Mouse (Mus musculus) stomach, postnatal 0 days (tissue): Measurements from ENCODE around the gene Klhl9. TPM values are rescaled to one million over a fixed set of nuclear protein-coding genes. Genes with fewer than 3 reads are reported as not detected.
"Not testable (repeated sequence)": the region's sequence is repeated elsewhere in the genome, so short reads cannot be mapped to it uniquely, and the experiment has no call there.

ENCODE experiments used
- ATAC-seq: fragments of 200-750 bp; cut with Nextera tagmentation; 2 replicates; pipeline ENCODE4 v1.8.0; 2017; ENCODE audit not compliant: low FRiP score, low TSS enrichment
- DNase-seq: peaks from one replicate; pipeline ENCODE4 v3.0.0-alpha.2; 2016; ENCODE audit warnings: low spot score
- H3K27ac ChIP-seq: fragments of 300-500 bp; sonication (generic); replicated peaks from 2 replicates; pipeline ENCODE4 v1.5.1; 2014; ENCODE audit warnings: mild to moderate bottlenecking, control low read depth
- H3K27me3 ChIP-seq: fragments of 300-500 bp; sonication (generic); 2 replicates; pipeline ENCODE4 v1.6.1; 2014; ENCODE audit warnings: low read length; ENCODE audit not compliant: control insufficient read depth, insufficient read depth
- H3K36me3 ChIP-seq: fragments of 300-500 bp; sonication (generic); 2 replicates; pipeline ENCODE4 v1.6.1; 2014; ENCODE audit warnings: low read length, mixed read lengths; ENCODE audit not compliant: control insufficient read depth, insufficient read depth
- H3K4me1 ChIP-seq: fragments of 300-500 bp; sonication (generic); replicated peaks from 2 replicates; pipeline ENCODE4 v1.6.1; 2014; ENCODE audit warnings: antibody characterized with exemption; ENCODE audit not compliant: control insufficient read depth, insufficient read depth
- H3K4me2 ChIP-seq: fragments of 300-500 bp; sonication (generic); replicated peaks from 2 replicates; pipeline ENCODE4 v1.6.1; 2014; ENCODE audit warnings: low read depth, mild to moderate bottlenecking, control low read depth, moderate library complexity
- H3K4me3 ChIP-seq: fragments of 300-500 bp; sonication (generic); 2 replicates; pipeline ENCODE4 v1.5.1; 2014; ENCODE audit warnings: low read depth, low read length, control low read depth
- H3K9ac ChIP-seq: fragments of 300-500 bp; sonication (generic); 2 replicates; pipeline ENCODE4 v1.6.1; 2014; ENCODE audit warnings: mild to moderate bottlenecking, low read length, control low read depth, mixed read lengths
- H3K9me3 ChIP-seq: fragments of 300-500 bp; sonication (generic); 2 replicates; pipeline ENCODE4 v1.6.1; 2016; ENCODE audit warnings: low read length; ENCODE audit not compliant: control insufficient read depth
- CTCF ChIP-seq: IDR thresholded peaks from 2 replicates; pipeline ENCODE4 v1.5.1; 2016; ENCODE audit warnings: antibody characterized with exemption, low read depth, mild to moderate bottlenecking, moderate library complexity
- EP300 ChIP-seq: optimal IDR thresholded peaks from 2 replicates; pipeline ENCODE3; 2016; ENCODE audit warnings: antibody characterized with exemption
- WGBS: fragments of 180-500 bp; shearing (Covaris S2); extraction: QIAGEN DNeasy Blood & Tissue Kit; methylation state at CpG from one replicate; pipeline ENCODE4 v1.1.7; 2014; 5-methylcytosine and 5-hydroxymethylcytosine counted together
- polyA plus RNA-seq: library from polyadenylated mRNA; unstranded; fragments of >200 nt; fragmentation: Nextera tagmentation; extraction: Ambion mirVana; gene quantifications from 2 replicates; pipeline ENCODE4 v1.2.1, GENCODE M21; 2015

The Klhl9 gene
- polyA plus RNA-seq, 1 experiment from 2014 or later, result 40.6 TPM

DNA sequence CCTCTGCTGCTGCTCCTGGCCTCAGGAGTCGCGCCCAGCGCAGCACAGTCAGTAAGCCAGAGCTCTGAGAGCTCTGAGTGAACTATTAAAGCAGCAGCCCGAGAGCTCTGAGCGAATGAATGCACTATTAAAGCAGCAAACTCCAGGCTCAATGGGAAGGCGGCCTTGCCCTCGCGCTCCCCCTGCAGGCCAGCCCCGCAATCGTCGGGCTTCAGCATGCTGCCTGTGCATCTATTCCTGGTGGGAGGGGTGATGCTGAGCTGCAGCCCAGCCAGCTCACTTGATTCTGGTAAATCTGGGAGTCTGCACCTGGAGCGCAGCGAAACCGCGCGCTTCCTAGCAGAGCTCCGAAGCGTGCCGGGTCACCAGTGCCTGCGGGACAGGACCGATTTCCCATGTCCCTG, 35.4 kb upstream of the Klhl9 start:
- H3K9ac ChIP-seq, result peak overlapping the region; percentile 64
- ATAC-seq (peak; percentile 100), DNase-seq (peak; percentile 82)
- H3K27me3 ChIP-seq, H3K9me3 ChIP-seq, H3K36me3 ChIP-seq, H3K4me1 ChIP-seq: not testable (repeated sequence)
- peak overlapping the region; percentile 49 for H3K4me3 ChIP-seq
- H3K4me2 ChIP-seq, result peak overlapping the region; percentile 66
- H3K27ac ChIP-seq, result peak overlapping the region; percentile 96
- 0% methylated on average over 16 of the region's 21 CpGs for WGBS
- peak; percentile 72 for TF ChIP-seq CTCF

DNA sequence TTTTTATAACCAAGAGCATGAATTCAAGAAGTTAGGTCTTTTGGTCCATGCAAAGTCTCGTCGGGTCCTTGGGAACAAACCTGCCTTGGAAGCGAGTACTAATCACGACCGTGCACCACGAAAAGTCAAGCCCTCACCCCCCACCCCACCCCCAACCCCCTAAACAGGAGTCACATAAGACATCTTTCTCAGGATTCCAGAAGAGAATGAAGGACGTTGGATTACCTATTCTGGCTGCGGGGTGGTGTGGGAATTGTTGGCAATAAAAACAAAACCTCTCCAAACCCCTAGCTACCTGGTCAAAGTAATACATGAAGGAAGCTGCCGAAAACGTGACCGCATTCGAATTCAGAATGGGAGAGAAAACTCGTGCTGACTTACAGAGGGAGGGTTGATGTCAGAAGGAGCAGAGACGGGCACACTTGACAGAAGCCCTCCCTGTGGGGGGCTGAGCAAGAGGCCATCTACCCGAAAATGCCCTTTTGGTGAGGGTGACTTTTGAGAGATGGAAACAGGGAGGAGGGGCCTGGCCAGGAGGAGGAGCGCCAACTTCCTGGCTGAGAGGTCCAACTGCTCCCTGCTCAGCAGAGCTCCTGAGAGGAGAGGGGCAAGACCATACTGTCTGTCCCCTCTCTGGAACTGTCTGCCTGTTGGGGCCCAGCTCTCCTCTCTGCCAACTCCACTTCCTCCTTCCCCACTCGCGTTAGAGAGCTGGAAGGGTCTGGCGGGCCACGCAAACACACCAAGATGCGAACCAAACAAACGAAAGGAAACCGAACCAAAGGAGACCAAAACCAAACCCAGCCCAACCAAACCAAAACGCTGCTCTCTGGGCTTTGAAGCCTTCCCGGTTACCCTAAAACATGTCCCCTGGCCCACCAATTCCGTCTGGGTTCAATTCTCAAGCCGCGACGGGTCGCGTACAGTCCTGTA, 34.6 kb upstream of the Klhl9 start:
- Histone ChIP-seq H3K4me2 (peak overlapping the region; percentile 66), H3K4me3 (peak overlapping the region; percentile 49), H3K27ac (peak overlapping the region; percentile 96), H3K9ac (peak overlapping the region; percentile 64)
- not testable (repeated sequence) for ATAC-seq, H3K27me3 ChIP-seq, H3K36me3 ChIP-seq, H3K4me1 ChIP-seq, H3K9me3 ChIP-seq
- WGBS, result 11% methylated on average over 28 of the region's 31 CpGs
- DNase-seq, result peak; percentile 48

DNA sequence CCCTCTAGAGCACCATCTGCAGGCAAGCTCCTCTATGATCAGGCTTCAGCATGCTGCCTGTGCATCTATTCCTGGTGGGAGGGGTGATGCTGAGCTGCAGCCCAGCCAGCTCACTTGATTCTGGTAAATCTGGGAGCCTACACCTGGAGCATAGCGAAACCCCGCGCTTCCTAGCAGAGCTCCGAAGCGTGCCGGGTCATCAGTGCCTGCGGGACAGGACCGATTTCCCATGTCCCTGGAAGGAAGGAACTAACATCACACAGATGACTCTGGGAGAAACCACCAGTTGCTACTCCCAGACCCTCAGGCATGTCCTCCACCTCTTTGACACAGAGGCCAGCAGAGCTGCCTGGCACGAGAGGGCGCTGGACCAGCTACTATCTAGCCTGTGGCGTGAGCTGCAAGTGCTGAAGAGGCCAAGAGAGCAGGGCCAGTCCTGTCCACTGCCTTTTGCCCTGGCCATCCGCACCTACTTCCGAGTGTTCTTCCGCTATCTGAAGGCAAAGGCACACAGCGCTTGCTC, 32.6 kb upstream of the Klhl9 start, which contains the start of gene Gm13271:
Gene Gm13271 (plus strand): TSS at position 51 of the 523 bp plus-strand sequence.
- peak; percentile 40 for TF ChIP-seq CTCF
- H3K4me2 ChIP-seq, DNase-seq: not testable (repeated sequence)

DNA sequence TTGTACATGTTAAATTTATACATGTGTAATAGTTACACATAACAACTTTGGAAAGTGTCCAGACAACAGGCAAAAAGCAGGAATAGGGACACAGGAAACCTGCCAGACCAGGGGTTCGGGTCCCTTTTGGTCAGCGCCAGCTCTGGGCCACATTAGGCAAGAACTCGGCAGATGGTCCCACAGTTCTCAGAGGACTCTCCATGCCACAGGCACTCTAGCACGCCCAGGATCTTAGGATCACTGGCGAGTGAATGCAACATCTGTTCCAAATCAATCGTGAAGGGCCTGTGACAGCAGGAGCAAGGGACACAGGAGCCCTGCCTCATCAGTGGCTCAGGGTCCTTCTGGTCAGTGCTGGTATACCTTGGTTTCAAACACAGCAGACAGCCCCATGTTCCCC, 27.7 kb upstream of the Klhl9 start:
- no peak for TF ChIP-seq CTCF
- TF ChIP-seq EP300, result no peak
- no peak for ATAC-seq
- DNase-seq, result no peak
- H3K9ac ChIP-seq, result no peak overlapping the region
- H3K4me3 ChIP-seq, result no peak overlapping the region
- 52% methylated on average over 6 of the region's 6 CpGs for WGBS
- no peak overlapping the region for H3K27ac ChIP-seq
- no peaks in the 10 kb centered on the region for H3K27me3 ChIP-seq
- H3K4me2 ChIP-seq, result no peak overlapping the region
- no peaks in the 10 kb centered on the region for H3K36me3 ChIP-seq
- no peaks in the 10 kb centered on the region for H3K4me1 ChIP-seq
- no peaks in the 10 kb centered on the region for H3K9me3 ChIP-seq

More for the DNA sequence above, 32.6 kb upstream of the Klhl9 start, which contains the start of gene Gm13271:
- H3K9ac ChIP-seq, H3K4me3 ChIP-seq, H3K4me1 ChIP-seq, H3K27me3 ChIP-seq, ATAC-seq, H3K27ac ChIP-seq, H3K9me3 ChIP-seq, H3K36me3 ChIP-seq: not testable (repeated sequence)
- WGBS, result 71% methylated on average over 13 of the region's 15 CpGs

DNA sequence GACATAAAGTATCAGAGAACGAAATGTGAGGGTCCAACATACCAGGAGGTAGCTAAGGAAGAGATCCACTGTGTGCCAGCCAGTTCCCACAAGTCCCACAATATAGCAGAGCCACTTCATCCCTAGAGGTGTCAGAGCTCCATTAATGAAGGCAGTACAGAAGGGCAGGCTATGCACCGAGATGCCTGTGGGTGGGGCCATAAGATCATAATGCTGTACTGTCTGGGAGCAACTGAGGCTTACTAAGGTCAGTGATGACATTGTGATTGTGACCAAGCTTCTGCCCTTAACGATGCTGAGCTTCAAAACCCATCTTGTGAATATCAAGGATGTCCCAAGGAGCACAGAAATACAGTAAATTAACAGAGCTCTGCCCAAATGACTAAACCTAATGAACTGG, 21.9 kb upstream of the Klhl9 start:
- whole genome bisulfite sequencing, result 59% methylated on average over 3 of the region's 3 CpGs
- ATAC-seq, result no peak
- peak; percentile 38; the same call in 1 of the 2 replicates for TF ChIP-seq CTCF
- no peak for TF ChIP-seq EP300

More for the DNA sequence above, 21.9 kb upstream of the Klhl9 start:
- no peak overlapping the region for H3K27ac ChIP-seq
- no peaks in the 10 kb centered on the region for H3K36me3 ChIP-seq
- no peak overlapping the region for H3K4me3 ChIP-seq
- H3K4me2 ChIP-seq, result no peak overlapping the region
- no peaks in the 10 kb centered on the region for H3K27me3 ChIP-seq
- no peak overlapping the region for H3K9ac ChIP-seq
- H3K4me1 ChIP-seq, result no peaks in the 10 kb centered on the region
- H3K9me3 ChIP-seq, result no peaks in the 10 kb centered on the region
- DNase-seq, result no peak
